Mouse (Mus musculus) liver, adult 2 months (tissue): Measurements from ENCODE around the gene Ddx28. TPM values are rescaled to one million over a fixed set of nuclear protein-coding genes. Genes with fewer than 3 reads are reported as not detected.

Experiments used
- DNase-seq: peaks from one replicate; pipeline ENCODE4 v3.0.0-alpha.2; 2011; ENCODE audit warnings: low read depth, low spot score; ENCODE audit errors: extremely low read depth
- H3K27ac ChIP-seq: fragments of 200-500 bp; replicated peaks from 2 replicates; pipeline ENCODE4 v1.5.1; 2012; ENCODE audit warnings: low read depth, mild to moderate bottlenecking, control low read depth, inconsistent platforms, low read length; ENCODE audit not compliant: insufficient read depth
- H3K27me3 ChIP-seq: fragments of 200-500 bp; 2 replicates; pipeline ENCODE4 v1.6.1; 2012; ENCODE audit warnings: mild to moderate bottlenecking, moderate library complexity, low read length, inconsistent platforms; ENCODE audit not compliant: control insufficient read depth, insufficient read depth
- H3K36me3 ChIP-seq: fragments of 200-500 bp; 2 replicates; pipeline ENCODE4 v1.6.1; 2012; ENCODE audit warnings: low read length, inconsistent platforms; ENCODE audit not compliant: control insufficient read depth, insufficient read depth
- H3K4me1 ChIP-seq: fragments of 200-500 bp; 2 replicates; pipeline ENCODE4 v1.6.1; 2011; ENCODE audit warnings: low read length; ENCODE audit not compliant: control insufficient read depth, insufficient read depth
- H3K4me3 ChIP-seq: fragments of 200-500 bp; 2 replicates; pipeline ENCODE4 v1.5.1; 2011; ENCODE audit warnings: low read depth, mild to moderate bottlenecking, control low read depth, low read length, moderate library complexity; ENCODE audit not compliant: insufficient read depth
- H3K79me2 ChIP-seq: fragments of 200-500 bp; 2 replicates; pipeline ENCODE4 v1.6.1; 2012; ENCODE audit warnings: inconsistent platforms, mild to moderate bottlenecking, low read length, moderate library complexity; ENCODE audit not compliant: control insufficient read depth, insufficient read depth
- H3K9ac ChIP-seq: fragments of 200-500 bp; 2 replicates; pipeline ENCODE4 v1.6.1; 2012; ENCODE audit warnings: low read depth, mild to moderate bottlenecking, control low read depth, inconsistent platforms, low read length
- CTCF ChIP-seq: fragments of 200-500 bp; IDR thresholded peaks from 2 replicates; pipeline ENCODE4 v1.5.1; 2011; ENCODE audit warnings: low read depth, low read length, control low read depth
- POLR2A ChIP-seq: fragments of 200-500 bp; IDR thresholded peaks from 2 replicates; pipeline ENCODE4 v1.6.1; 2011; ENCODE audit warnings: low read length, control low read depth; ENCODE audit not compliant: insufficient read depth; ENCODE audit errors: extremely low read depth
- WGBS: fragments of 180-500 bp; shearing (Covaris S2); methylation state at CpG from one replicate; pipeline ENCODE4 v1.1.7; 2018; 5-methylcytosine and 5-hydroxymethylcytosine counted together
- polyA plus RNA-seq: library from polyadenylated mRNA; depleted of rRNA; stranded (reverse); fragments of >200 nt; gene quantifications from 2 replicates; pipeline ENCODE4 v1.2.3, GENCODE M21; 2012; rRNA removed
- total RNA-seq: library from RNA; depleted of rRNA; stranded (reverse); fragments of >200 nt; gene quantifications from 2 replicates; pipeline ENCODE4 v1.2.3, GENCODE M21; 2014; rRNA removed

Gene Ddx28
- total RNA-seq: 10.3 and 12.2 TPM in 2 replicates
- polyA plus RNA-seq: 9.6 and 10.6 TPM in 2 replicates

DNA sequence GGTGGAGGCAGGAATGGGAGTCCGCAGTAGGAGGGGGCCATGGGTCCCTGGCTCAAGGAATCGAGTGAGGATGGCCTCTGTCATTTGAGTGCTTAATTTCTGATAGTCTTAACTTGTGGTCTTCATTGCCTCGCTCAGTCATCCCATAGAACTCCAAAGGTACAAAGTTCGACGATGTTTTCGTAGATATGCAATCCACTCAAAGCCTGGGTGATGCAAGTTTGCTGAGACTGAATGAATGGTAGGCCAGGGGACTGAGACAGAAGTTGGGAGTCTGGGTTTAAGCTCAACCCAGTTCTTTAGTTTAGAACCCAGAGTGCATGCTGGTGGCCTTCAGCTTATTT lies at the start of gene Ddx28:
TSS of gene Ddx28 (minus strand) at position 240 of the 344 bp plus-strand sequence.
- H3K4me3 ChIP-seq: peak within 1 kb of the TSS; percentile 72
- peaks cover 8% of the 10 kb centered on the region for H3K4me1 ChIP-seq
- under 1% methylated on average over 6 of the region's 6 CpGs for WGBS
- H3K79me2 ChIP-seq: peaks cover 3% of the 10 kb centered on the region; the same call in 1 of the 2 replicates
- H3K27ac ChIP-seq: peak within 1 kb of the TSS; percentile 39
- peak within 1 kb of the TSS; percentile 80 for H3K9ac ChIP-seq
- no peaks in the 10 kb centered on the region for H3K27me3 ChIP-seq
- TF ChIP-seq POLR2A (no peak), CTCF (no peak)
- peak; percentile 58 for DNase-seq
- H3K36me3 ChIP-seq: no peaks in the 10 kb centered on the region; the same call in 1 of the 2 replicates

DNA sequence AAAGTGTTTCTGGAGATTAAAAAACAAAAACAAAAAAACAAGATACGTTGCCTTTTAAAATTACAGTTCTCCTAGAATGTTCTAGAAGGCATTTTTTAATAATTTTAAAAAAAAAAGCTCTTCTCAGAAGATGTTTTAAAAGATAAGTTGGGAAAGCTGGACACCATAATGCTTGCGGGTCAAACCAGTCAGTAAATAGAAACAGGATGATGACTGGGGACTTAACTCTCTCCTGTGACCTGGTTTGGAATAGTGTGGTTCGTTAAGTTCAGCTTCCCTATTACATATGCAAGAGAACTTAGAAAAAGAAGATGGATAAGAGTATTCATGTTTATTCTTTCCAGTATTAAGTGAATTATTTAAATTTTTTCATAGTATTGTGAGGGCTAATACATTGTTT lies 48.8 kb upstream of the Ddx28 start:
- H3K36me3 ChIP-seq: no peaks in the 10 kb centered on the region
- H3K27me3 ChIP-seq: no peaks in the 10 kb centered on the region
- H3K4me1 ChIP-seq: peaks cover 9% of the 10 kb centered on the region
- peak overlapping the region; percentile 97 for H3K4me3 ChIP-seq
- under 1% methylated on average over 3 of the region's 3 CpGs for WGBS
- no peak overlapping the region for H3K27ac ChIP-seq
- TF ChIP-seq CTCF (no peak), POLR2A (no peak)
- peaks cover 12% of the 10 kb centered on the region; the same call in 1 of the 2 replicates for H3K79me2 ChIP-seq
- no peak overlapping the region for H3K9ac ChIP-seq
- peak; percentile 59 for DNase-seq

DNA sequence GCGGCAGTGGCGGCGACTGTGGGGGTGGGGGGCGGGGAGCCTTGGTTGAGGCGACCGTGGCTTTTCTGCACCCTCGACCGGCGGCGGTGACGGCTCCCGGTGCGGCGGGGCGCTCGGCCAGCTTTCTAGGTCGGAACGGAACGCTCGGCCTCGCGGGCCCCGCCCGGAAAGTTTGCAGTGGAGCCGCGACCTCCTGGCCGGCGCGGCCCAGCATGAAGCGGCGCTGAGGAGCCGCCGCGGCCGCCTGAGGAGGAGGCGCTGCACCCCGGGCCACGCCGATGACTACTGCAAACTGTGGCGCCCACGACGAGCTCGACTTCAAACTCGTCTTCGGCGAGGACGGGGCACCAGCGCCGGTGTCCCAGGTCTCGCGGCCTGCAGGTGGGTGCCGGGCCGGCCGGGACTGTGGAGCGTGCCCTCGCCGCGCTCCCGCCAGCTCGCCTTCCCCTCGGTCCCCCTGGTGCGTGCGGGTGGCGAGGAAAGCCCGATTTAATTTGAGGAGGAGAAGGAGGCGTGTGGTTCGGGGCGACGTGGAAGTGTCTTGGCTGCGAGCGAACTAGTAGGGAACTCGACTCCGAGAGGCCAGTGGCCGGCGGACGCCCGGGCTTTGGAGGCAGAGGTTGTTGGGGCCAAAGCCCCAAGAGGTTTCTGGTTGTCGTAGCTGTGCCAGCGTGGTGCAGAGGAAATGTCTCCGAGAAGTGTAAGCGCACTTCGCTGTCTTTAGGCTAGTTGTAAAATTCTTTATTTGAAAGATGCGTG lies 48.1 kb upstream of the Ddx28 start:
- under 1% methylated on average over 77 of the region's 83 CpGs for WGBS
- H3K4me3 ChIP-seq: peak overlapping the region; percentile 97
- H3K36me3 ChIP-seq: no peaks in the 10 kb centered on the region
- peaks cover 10% of the 10 kb centered on the region; the same call in 1 of the 2 replicates for H3K79me2 ChIP-seq
- TF ChIP-seq POLR2A (no peak), CTCF (no peak)
- H3K27me3 ChIP-seq: no peaks in the 10 kb centered on the region
- peak overlapping the region; percentile 96 for H3K9ac ChIP-seq
- H3K4me1 ChIP-seq: peaks cover 6% of the 10 kb centered on the region
- peak; percentile 62 for DNase-seq
- H3K27ac ChIP-seq: peak overlapping the region; percentile 97

DNA sequence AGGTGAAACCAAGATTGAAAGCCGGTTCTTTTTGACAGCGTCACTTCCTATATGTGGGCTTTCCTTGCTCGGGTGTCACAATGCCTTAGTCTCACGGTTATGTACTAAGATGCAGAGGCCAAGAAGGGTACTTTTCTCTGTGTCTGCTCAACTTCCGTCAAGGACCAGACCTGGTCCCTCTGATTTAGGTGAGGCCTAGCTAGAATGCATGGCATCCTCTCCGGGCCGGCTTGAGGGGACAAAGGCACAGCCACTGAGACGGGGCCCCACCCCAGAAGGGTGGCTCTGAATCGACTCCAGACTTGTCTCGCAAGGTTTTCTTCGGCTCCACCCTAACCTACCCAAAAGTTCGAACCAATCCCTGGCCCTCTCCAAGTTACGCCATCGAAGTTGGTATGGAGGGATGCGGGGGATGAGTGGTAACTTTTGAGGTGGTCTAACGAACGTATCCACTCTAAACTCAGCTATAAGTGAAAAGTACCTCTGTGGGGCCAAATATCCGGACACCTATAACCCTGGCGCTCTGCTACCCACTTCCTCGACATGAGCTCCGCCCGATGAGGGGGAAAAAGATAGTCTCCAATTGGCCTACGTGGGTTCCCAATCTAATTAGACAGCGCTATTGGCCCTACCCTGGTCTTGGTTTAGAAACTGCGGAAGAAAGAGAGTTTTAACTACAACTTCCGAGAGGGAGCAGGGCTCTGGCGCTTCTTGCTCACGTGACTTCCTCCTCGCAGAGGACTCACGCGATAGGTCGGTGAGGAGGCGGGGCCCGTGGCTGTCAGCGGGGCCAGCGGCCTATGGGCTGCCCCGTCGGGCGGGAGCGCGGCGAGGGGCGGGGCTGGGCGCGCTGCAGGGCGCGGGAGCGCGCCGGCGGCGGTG lies 47.3 kb upstream of the Ddx28 start, which contains the start of gene Nfatc3:
TSS of gene Nfatc3 (plus strand) at position 110 of the 882 bp plus-strand sequence.
- H3K36me3 ChIP-seq: no peaks in the 10 kb centered on the region
- TF ChIP-seq POLR2A (no peak), CTCF (no peak)
- DNase-seq: peak; percentile 94
- peak within 1 kb of the TSS; percentile 96 for H3K9ac ChIP-seq
- peaks cover 5% of the 10 kb centered on the region; the same call in 1 of the 2 replicates for H3K79me2 ChIP-seq
- H3K4me3 ChIP-seq: peak within 1 kb of the TSS; percentile 97
- peaks cover 6% of the 10 kb centered on the region for H3K4me1 ChIP-seq
- peak within 1 kb of the TSS; percentile 97 for H3K27ac ChIP-seq
- no peaks in the 10 kb centered on the region for H3K27me3 ChIP-seq
- WGBS: 2% methylated on average over 52 of the region's 52 CpGs

DNA sequence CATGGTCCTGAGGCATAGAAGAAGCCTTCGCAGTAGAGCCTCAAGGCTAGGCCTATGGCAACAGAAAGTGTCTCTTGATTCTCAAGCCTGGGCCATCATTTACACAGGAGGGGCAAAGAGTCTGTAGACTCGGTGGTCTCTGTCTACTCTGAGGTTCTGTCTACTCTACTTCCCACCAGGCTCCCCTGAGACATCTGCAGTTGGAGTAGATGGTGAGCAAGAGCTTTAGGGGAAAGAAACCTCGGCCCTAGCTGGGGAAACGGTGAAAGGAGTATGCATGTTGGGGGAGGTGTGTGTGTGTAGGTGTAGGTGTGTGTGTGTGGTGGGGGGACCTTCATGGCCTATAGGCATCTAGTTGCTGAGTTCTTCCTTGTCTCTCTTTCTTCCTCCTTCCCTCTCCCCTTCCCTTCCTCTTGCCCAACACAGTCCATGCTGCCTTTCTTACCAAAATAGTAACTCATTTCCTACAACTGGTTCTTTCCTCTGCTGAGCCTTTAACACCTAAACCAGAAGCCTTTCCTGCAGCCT lies 44.8 kb upstream of the Ddx28 start:
- no peaks in the 10 kb centered on the region for H3K27me3 ChIP-seq
- H3K4me3 ChIP-seq: no peak overlapping the region
- H3K9ac ChIP-seq: no peak overlapping the region
- WGBS: 94% methylated on average over 4 of the region's 4 CpGs
- DNase-seq: no peak
- H3K4me1 ChIP-seq: peaks cover 6% of the 10 kb centered on the region
- H3K79me2 ChIP-seq: no peaks in the 10 kb centered on the region; the same call in 1 of the 2 replicates
- TF ChIP-seq POLR2A: no peak
- H3K27ac ChIP-seq: no peak overlapping the region
- no peaks in the 10 kb centered on the region for H3K36me3 ChIP-seq
